Mouse (Mus musculus): ENCODE results near the gene Bcas3. TPM values are rescaled to one million over a fixed set of nuclear protein-coding genes. Genes with fewer than 3 reads are reported as not detected.
A peak's percentile ranks its signal among the peaks of the same experiment; 100 is the strongest.

Gene Bcas3
- total RNA-seq, 2 experiments from 2014 or later, result 58.3 to 59.5 TPM

DNA sequence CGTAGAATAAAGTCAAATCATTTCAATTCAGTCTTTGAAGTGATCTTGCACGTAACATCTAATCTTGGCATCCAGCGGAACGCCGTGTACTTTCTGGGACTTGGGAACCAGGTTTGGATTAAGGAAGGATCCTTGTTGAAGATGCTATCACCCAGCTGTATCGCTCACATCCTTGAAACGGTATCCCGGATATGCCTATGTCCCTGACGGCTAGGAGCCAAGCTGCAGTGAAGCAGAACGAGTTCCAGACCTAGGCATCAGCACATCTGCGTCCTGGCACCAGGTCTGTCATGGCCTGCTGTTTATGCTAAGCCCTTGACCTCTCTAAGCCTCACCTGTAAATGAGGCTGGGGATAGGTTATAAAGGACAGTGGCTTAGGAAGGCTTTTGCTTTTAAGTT is 447.4 kb downstream of the Bcas3 start:
- intact Hi-C loops (cut with DNase I), result no loop called here
- DNase-seq (ENCODE audit: low spot score in 2 of 2), result no peak

DNA sequence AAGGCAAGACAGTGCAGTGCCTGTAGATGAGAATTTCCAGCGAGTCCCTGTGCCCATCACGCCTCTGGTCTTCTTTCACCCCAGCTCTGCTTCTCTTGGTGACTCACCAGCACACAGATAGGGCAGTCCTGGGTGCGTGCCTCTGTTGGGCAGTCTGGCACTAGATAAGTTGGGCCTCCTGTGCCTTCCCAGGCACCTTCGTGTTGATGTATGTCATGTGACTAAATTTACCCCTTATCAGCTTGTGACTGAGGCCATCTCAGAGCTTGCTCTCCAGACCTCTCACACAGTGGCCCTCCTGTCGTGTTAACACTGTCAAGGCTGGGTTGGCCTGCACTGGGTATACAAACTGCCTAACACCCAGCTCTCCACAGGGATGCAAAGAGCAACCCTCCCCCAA is 451.1 kb downstream of the Bcas3 start:
- DNase-seq (ENCODE audit: low spot score in 2 of 2), result no peak
- intact Hi-C loops (cut with DNase I), result no loop called here

DNA sequence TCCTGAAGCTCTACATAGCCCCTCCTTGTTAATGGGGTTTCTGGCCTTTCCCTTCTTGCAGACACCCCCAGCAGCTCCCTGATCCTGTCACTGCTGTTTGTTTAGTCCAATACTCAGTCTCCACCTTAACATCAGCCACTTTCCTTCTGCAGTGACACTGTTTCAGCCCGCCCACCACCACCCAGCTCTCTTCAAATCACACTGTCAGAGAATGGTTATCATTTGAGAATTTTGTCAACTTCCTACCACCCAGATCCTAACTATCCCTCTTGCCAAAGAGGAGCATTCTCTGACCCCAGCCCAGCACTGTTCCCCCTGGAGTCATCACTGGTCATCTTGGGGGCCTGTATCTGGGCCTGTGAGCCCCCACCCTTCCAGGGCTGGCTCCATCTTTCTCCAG is 452.8 kb downstream of the Bcas3 start:
- intact Hi-C loops (cut with DNase I), result no loop called here
- no peak for DNase-seq (ENCODE audit: low spot score in 2 of 2)

DNA sequence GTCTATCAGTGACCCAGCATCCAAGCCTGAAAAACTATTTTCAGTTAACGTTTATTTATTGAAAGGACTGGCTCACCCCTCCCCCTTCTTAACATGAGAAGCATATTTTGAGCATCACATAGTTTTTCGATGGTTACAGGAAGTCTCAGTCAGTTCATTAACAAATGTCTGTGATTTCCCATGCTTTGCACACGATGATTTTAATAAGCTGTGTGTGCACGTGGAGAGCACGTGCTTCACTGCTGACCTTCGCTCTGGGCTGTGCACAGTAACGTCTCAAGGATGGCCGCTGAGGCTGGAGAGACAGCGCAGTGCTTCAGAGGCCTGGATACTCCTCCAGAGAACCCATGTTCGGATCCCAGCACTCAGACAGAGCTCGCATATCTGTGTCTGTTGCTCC is 454.4 kb downstream of the Bcas3 start:
- no peak for DNase-seq (ENCODE audit: low spot score in 2 of 2)
- intact Hi-C loops (cut with DNase I), result no loop called here

DNA sequence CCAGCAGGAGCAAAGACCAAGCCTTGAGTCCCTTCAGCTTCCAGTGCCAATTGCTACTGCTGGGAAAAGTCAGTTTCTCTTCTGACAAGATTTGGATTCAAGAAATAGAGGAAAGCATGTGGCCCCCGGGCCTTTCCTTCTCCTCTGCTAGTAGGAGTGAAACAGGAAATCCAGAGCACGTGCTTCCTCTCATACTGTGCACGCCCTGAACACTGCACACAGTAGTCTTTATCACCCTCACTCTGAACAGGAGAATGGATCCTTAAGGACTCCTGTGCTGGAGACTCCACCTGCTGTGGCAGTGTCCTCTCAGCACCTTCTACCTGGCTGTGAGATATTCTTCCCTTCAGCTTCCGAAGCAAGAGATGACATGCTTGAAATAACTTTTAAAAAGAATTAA is 458.3 kb downstream of the Bcas3 start:
- DNase-seq (ENCODE audit: low spot score in 2 of 2), result no peak

DNA sequence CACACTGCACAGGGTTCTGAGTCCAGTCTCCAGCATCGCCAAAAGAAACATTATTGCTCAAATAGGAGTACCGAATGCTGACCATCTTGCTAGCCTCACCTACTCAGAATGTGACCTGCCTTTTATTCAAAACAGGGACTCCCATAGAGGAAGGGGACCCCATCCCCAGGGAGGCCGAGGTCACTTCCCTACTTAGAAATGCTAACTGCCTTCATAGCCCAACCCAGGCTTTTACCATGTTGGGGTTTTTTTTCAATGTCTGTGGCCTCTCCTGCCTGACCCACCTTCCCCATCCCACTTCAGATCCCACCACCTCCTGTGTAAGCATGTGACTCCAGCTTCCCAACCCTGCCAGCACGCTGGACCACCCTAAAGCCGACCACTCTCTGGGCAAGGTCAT is 458.7 kb downstream of the Bcas3 start:
- no peak for DNase-seq (ENCODE audit: low spot score in 2 of 2)
- intact Hi-C loops (cut with DNase I), result no loop called here

More for the DNA sequence above, 458.3 kb downstream of the Bcas3 start:
- intact Hi-C loops (cut with DNase I), result no loop called here

DNA sequence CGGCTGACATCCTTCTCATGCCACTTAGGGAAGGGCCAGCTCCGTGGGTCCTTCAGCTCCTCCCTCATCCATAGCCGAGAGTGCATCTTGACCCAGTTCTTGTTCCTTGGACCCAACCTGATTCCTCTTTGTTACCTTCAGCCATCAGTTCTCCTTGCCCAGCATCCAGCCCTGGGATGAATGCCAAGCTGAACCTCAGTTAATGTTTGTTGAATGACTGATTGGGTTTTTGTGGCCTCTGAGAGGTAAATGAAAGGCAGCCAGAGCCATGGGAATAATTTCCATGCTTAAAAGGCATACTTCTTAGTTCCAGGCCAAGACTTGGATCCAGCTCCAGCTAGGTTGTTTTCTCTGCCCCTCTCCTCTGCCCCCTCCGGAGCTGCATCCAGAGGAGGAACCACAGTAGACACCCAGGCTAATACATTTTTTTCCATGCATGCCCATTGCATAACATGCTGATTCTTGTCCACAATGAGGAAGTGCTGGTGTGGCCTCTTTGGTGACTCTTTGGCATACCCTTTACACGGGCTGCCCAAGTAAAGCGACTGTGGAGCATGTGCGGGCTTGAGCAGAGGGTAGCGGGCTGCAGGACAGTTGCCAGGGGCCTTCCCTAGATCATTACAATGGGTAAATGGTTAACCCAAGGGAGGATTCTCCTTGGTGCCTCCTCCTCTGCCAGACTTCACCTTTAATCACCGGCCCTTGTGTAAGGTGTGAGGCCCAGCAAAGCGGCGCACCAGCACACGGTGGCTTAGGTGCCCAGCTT is 459.4 kb downstream of the Bcas3 start:
- DNase-seq (ENCODE audit: low spot score in 2 of 2), result no peak
- intact Hi-C loops (cut with DNase I), result no loop called here

DNA sequence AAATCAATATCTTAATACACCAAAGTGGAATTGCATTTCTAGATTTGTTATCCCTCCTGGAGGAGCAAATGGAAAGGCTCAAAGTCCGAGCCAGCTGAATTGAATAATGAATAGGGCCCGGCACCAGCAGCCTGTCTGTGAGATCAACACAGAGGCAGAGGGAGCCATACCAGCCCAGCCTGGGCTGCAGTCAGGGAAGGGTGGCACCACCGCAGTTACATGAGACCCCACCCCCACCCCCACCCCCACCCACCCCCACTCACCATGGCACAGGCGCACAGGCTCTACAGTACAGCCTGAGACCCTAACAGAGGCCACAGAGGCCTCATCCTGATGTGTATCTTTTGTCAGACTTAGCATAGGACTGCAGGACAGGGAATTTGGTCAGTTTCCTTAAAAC is 461.7 kb downstream of the Bcas3 start:
- DNase-seq (ENCODE audit: low spot score in 2 of 2), result no peak
- intact Hi-C loops (cut with DNase I), result no loop called here

DNA sequence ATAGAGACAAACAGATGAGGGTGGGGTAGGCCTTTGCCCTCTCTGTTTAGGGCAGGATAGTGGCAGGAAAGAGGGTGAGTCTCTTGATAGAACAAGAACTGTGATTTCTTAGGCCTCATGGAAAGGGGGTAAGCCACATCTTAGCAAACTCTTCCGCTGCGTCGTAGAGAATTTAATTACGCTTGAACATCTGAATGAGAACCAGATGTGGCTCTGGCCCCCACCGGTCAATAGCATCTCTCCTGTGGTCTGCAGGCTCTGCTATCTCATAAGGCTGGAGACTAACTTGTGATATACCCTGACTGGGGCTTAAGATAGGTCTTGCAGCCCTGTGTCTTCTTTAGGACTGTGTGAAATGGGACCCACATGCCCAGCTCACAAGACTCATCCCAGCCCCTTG is 463.5 kb downstream of the Bcas3 start:
- DNase-seq (ENCODE audit: low spot score in 2 of 2), result no peak
- intact Hi-C loops (cut with DNase I), result no loop called here

DNA sequence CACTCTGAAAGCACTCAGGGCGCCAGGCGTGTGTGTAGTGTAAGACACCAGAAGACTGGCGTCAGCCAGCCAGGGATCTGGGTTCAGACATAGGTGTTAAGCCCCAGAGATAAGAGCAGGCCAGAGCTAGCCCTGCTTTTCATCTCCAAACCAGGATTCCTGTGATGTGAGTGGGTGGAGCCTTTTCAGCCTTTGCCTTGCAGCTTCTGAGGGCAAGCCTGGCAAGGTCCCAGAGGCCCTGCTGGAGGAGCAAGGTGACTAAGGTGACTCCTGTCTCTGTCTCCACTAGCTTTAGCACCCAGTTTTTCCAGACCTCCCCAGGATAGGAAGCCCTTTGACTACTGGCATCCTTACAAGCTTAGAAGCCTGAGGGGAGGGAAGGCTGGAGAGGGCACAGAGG is 465.4 kb downstream of the Bcas3 start:
- intact Hi-C loops (cut with DNase I), result no loop called here
- no peak for DNase-seq (ENCODE audit: low spot score in 2 of 2)

DNA sequence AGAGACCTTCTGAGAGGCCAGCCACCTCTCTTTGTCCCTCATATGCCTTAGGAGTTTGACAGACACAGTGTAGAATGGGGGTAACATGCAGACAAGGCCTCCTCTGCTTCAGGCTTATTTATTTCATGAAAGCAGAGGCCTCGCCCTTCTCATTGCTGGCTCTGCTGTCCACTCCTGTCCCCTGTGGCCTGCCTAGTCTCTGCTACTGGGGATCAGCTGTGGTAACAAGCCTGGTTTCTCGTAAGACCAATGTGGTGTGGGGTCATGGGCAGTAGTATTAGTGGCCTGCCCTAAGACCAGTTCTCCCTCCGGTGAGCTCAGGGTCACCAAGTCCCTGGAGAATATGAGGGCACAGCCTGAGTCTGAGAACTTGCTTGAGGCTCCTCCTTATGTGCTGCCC is 468.0 kb downstream of the Bcas3 start:
- intact Hi-C loops (cut with DNase I), result loop anchor here (5.0 kb wide), 1 partner anchor 304 kb away; no protein-coding TSS in a partner anchor
- DNase-seq (ENCODE audit: low spot score in 2 of 2), result no peak

DNA sequence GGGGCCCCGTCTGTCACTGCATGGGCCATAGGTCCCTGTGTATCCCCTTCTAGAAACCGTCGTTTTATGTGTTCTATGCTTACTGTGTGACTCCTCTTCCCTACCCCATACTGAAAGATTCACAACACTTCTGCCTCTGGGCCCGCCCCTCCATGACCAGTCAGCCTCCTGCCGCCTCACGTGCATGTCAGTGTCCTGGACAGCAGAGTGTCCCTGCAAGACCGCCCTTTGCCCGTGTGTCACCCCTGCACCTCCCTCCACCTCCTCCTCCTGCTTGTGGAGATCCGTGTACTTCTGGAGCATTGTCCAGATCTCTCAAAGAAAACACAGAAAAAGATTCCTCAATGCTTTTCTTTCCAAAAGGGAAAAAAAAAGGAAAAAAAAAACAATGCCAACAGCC is 468.7 kb downstream of the Bcas3 start:
- intact Hi-C loops (cut with DNase I), result loop anchor here (5.0 kb wide), 1 partner anchor 304 kb away; no protein-coding TSS in a partner anchor

DNA sequence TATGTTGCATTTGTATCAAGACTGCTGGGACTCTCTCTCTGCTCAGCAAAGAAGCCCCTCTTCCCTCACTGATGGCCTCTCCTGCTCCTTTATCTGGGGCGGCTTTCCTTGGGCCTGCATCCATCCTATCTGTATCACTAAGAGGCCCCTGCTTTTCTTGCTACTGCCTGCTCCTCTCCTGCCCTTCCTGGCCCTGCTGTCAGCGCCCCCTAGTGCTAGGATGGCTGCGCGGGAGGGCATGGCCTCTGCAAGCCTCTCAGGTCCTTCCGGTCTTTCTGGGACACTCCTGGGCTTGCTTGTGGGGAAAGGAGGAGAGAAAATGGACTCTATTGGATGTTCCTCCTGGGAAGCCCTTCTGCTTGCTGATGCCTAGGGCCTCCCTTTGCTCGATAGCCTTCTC is 470.2 kb downstream of the Bcas3 start:
- peak in 1 of 2 experiments; percentile 59 for DNase-seq (ENCODE audit: low spot score in 2 of 2)

More for the DNA sequence above, 468.7 kb downstream of the Bcas3 start:
- DNase-seq (ENCODE audit: low spot score in 2 of 2), result no peak

DNA sequence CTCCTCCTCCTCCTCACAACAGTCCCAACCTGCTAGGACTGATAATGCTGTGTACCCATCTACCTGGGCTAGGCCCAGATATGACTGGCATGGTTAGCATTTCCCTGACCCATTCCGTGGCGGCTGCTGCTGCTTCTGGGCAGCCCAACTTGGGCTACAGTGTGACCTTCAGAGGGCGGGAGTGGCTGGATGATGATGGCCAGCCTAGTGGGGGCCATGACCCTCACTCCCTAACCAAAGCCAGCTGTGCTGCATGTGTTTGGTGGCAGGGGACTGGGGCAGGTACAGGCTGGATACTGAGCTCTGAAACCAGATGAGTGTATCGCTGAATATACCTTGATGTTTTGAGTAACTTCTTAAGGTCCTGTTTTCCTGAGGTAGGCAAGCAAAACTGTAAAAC is 470.8 kb downstream of the Bcas3 start:
- DNase-seq (ENCODE audit: low spot score in 2 of 2), result no peak
- intact Hi-C loops (cut with DNase I), result loop anchor here (5.0 kb wide), 1 partner anchor 306 kb away; no protein-coding TSS in a partner anchor

More for the DNA sequence above, 470.2 kb downstream of the Bcas3 start:
- intact Hi-C loops (cut with DNase I), result loop anchor here (5.0 kb wide), 1 partner anchor 306 kb away; no protein-coding TSS in a partner anchor

DNA sequence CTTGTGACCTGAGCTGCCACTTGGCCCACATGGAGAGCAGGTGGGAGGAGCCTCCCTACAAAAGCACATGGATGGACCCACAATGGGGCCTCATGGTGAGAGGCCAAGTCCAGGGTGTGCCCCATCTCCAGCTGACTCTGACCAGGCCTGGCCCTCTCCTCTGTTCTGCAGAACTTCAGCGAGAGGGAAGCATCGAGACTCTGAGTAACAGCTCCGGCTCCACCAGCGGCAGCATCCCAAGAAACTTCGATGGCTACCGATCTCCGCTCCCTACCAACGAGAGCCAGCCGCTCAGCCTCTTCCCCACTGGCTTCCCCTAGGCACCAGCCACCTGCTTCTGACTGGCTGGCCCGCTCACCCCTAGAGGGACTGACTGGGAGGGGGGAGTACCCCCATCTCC is 472.1 kb downstream of the Bcas3 start:
- intact Hi-C loops (cut with DNase I), result no loop called here
- DNase-seq (ENCODE audit: low spot score in 2 of 2), result no peak

DNA sequence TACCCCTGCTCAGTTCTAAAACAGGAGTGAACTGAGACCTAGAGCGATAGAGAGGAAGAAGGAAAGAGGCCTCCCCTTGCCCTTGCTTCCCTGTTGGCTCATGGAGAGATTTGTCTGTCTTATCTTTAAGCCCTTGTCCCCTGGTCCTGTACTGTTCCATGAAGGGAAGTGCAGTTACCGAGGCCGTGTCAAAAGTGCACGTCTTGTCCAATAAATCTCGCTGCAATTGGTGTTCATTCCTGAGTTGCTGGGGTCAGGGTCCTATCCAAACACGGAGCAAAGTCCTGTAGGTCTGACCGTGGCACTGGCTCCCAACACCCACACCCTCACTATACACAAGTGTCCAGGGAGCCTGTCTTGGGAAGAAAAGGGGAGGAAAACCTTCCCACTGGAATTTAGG is 472.9 kb downstream of the Bcas3 start:
- intact Hi-C loops (cut with DNase I), result no loop called here

DNA sequence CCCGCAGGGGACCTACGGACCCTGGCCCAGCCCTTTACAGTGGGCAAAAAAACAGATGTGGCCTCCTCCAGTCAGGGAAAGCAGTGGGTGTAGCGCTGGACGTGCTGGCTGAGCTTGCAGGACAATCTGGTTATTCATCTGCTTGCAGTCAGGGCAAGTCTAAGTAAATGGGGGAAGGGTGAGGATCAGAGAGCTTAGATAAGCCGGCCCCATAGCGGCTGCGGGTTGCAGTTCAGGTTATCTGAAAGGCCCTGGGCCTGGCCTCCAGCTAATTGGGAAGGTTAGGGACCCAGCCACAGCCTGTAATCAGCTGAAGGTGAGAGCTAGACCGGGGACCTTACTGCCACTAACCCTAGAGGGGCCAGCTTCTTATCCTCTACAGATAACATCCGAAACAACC is 474.4 kb downstream of the Bcas3 start:
- intact Hi-C loops (cut with DNase I), result no loop called here
- no peak for DNase-seq (ENCODE audit: low spot score in 2 of 2)

More for the DNA sequence above, 472.9 kb downstream of the Bcas3 start:
- no peak for DNase-seq (ENCODE audit: low spot score in 2 of 2)

DNA sequence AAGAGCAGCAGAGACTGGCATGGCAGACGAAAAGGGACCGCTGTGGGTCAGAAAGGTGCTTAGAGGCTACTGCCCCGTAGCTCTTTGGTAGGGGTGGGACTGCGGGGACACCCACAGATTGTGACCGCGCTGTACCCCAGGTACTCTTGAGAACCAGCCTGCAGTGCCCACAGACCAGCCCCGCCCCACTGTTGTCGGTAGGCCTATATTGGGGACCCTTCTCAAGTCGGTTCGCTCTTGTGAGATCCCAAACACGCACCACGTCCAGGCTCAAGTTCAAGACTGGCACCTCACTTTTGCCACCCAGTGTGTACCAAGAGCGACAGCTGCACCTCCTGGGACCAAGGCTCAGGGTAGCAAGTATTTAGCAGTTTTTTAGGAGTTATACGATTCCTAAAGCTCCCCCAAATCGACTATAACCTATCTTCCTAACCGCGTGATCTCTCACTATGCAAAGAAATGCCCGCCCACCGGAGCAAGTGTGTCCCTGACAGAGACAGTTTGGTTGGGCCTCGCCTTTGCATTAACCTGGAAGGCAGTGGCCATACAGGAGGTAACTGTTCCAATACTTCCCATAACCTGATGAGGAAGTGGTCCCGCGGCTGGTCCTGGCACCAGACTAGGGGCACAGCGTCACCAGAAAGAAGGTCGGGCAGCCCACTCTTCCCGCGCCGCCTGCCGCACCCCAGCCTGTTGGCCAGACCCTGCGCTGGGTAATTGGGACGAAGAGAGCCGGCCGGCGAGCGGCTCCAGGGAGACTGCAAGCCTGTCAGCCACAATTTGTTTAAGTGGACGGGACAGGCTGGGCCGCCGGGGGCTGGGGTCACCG is 475.9 kb downstream of the Bcas3 start:
- no peak for DNase-seq (ENCODE audit: low spot score in 2 of 2)
- intact Hi-C loops (cut with DNase I), result no loop called here

DNA sequence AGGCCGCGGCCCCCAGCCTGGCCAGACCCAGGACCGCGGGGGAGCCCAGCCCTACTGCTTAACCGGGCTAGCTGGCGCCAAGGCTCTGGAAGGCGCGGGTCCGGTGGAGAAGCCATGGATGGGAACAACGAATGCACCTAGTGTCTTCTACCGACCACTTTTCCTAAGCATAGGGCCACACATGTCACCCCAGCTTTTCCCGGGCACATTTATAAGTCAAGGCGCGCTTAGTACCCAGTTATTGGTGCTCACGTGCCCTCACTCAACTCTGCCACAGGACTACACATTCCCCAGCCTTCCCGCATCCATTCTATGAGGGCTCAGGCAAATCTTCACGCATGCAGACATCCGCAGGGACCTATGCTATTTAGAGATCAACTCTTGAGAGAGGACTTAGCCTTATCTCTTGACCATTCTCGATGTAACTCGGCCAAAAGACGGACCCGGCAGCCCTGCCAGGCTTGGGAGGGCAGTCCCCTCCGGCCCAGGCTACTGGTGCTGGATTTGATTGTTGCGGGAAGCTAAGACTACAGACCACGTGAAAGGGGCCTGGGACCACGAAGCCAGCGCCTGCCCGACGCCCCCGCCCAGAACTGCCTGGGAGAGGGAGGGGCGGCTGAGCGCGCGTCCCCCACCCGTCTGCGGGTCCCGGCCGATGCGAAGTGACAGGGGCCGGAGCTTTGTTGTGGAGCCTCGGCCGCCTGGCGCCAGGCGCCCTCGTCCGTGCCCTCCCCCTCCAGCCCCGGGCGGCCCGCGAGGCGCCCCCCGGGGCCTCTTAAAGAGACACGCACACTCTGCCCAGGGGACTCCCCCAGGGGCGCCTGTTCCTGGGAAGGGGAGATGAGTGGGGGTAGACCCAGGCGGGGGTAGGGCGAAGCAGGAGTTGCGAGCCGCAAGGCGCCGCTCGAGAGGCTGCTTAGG is 476.8 kb downstream of the Bcas3 start:
- intact Hi-C loops (cut with DNase I), result loop anchor here (5.0 kb wide), 1 partner anchor 1312 kb away; no protein-coding TSS in a partner anchor
- DNase-seq (ENCODE audit: low spot score in 2 of 2), result no peak

Measured in left cerebral cortex, postnatal 14 days (tissue).